8 mouse cellular contexts compared by ENCODE assay signal in genomic region chr7:44309475-44310284, GRCm38 (mm10). TPM values are rescaled to one million over a fixed set of nuclear protein-coding genes. Genes with fewer than 3 reads are reported as not detected.
DNase-seq lines count a peak whose midpoint lies in the region; ATAC-seq and TF ChIP-seq lines count a peak whose summit lies in the region.

TSS of gene Shank1 (plus strand) at chr7:44310253.

- intact Hi-C loops in heart, postnatal 10 days (cut with DNase I): no loop called here
- intact Hi-C loops in gastrocnemius, postnatal 36 days (cut with DNase I): loop anchor here (10.0 kb wide), 1 partner anchor 45 kb away; the partner anchor contains the start of gene Gm15517

- no peak within 1 kb of the TSS for H3K27ac ChIP-seq in heart, embryonic 14.5 days (replicated peaks in 1 of 2; ENCODE audit: control insufficient read depth in 1 of 2, insufficient read depth in 1 of 2, low read depth in 2 of 2, low read length in 2 of 2)
- H3K27ac ChIP-seq in heart, postnatal 0 days (ENCODE audit: low read depth): no peak within 1 kb of the TSS
- no peak within 1 kb of the TSS for H3K27ac ChIP-seq in limb, embryonic 11.5 days (replicated peaks; ENCODE audit: low read depth, low read length)

- TF ChIP-seq EP300 in heart, postnatal 0 days (IDR thresholded peaks at IDR 0.05; ENCODE audit: low read depth): no peak

- H3K9ac ChIP-seq in heart, embryonic 14.5 days (ENCODE audit: low read length): peak within 1 kb of the TSS; percentile 67
- no peak within 1 kb of the TSS for H3K9ac ChIP-seq in heart, postnatal 0 days (replicated peaks; ENCODE audit: low read depth, low read length)
- H3K9ac ChIP-seq in limb, embryonic 11.5 days (ENCODE audit: low read length): peak within 1 kb of the TSS; percentile 45

- peaks cover 69% of the 10 kb centered on the region for H3K27me3 ChIP-seq in heart, embryonic 14.5 days (ENCODE audit: control insufficient read depth, insufficient read depth, low read length)
- H3K27me3 ChIP-seq in heart, postnatal 0 days (ENCODE audit: control insufficient read depth, insufficient read depth, low read length): peaks cover 39% of the 10 kb centered on the region
- peaks cover 16% of the 10 kb centered on the region for H3K27me3 ChIP-seq in limb, embryonic 11.5 days (ENCODE audit: control insufficient read depth, insufficient read depth, low read length)

- peaks cover 3 to 15% of the 10 kb centered on the region in 2 experiments; a peak in 3 of 4 replicates for H3K4me1 ChIP-seq in heart, embryonic 14.5 days (ENCODE audit: control insufficient read depth in 2 of 2, insufficient read depth in 2 of 2, low read length in 2 of 2)
- peaks cover 14% of the 10 kb centered on the region for H3K4me1 ChIP-seq in heart, postnatal 0 days (ENCODE audit: control insufficient read depth, insufficient read depth)
- H3K4me1 ChIP-seq in limb, embryonic 11.5 days (ENCODE audit: control insufficient read depth, insufficient read depth, low read length): peaks cover 13% of the 10 kb centered on the region

- ATAC-seq in heart, embryonic 14.5 days (ENCODE audit: insufficient number of reproducible peaks, insufficient read depth, low FRiP score, low read depth): no peak
- ATAC-seq in heart, postnatal 0 days (ENCODE audit: insufficient read depth, low read depth): no peak
- ATAC-seq in limb, embryonic 11.5 days (ENCODE audit: insufficient number of reproducible peaks, low FRiP score, low TSS enrichment, low read depth): no peak

- peak within 1 kb of the TSS; percentile 92 for H3K4me2 ChIP-seq in heart, embryonic 14.5 days (ENCODE audit: low read length)
- H3K4me2 ChIP-seq in heart, postnatal 0 days (ENCODE audit: low read depth, low read length): peak within 1 kb of the TSS; percentile 85
- H3K4me2 ChIP-seq in limb, embryonic 11.5 days (ENCODE audit: low read depth, severe bottlenecking): peak within 1 kb of the TSS; percentile 94

- peak within 1 kb of the TSS; percentile 44 for H3K4me3 ChIP-seq in heart, embryonic 14.5 days (ENCODE audit: control insufficient read depth in 1 of 2, insufficient read depth in 1 of 2, low read depth in 1 of 2, low read length in 2 of 2)
- H3K4me3 ChIP-seq in heart, postnatal 0 days (ENCODE audit: low read depth, low read length): peak within 1 kb of the TSS; percentile 39
- H3K4me3 ChIP-seq in limb, embryonic 11.5 days (ENCODE audit: low read depth, low read length): peak within 1 kb of the TSS; percentile 41

- H3K36me3 ChIP-seq in heart, embryonic 14.5 days (ENCODE audit: control insufficient read depth, insufficient read depth, low read length): no peaks in the 10 kb centered on the region
- H3K36me3 ChIP-seq in heart, postnatal 0 days (replicated peaks; ENCODE audit: control insufficient read depth, insufficient read depth, low read length): no peaks in the 10 kb centered on the region
- H3K36me3 ChIP-seq in limb, embryonic 11.5 days (ENCODE audit: control insufficient read depth, insufficient read depth, low read length): no peaks in the 10 kb centered on the region

- no peak for TF ChIP-seq CTCF in heart, postnatal 0 days (IDR thresholded peaks at IDR 0.05; ENCODE audit: low read depth)

- no peak for DNase-seq in heart, postnatal 10 days
- DNase-seq in MN1 (ENCODE audit: low spot score): peak; percentile 15
- no peak for DNase-seq in heart, postnatal 0 days (ENCODE audit: low spot score)
- DNase-seq in limb, embryonic 11.5 days (ENCODE audit: low spot score): no peak
- peak; percentile 34 for DNase-seq in retina, embryonic 14.5 days (ENCODE audit: low spot score)
- DNase-seq in gastrocnemius, postnatal 36 days: no peak
- no peak for DNase-seq in thymus, postnatal 0 days (ENCODE audit: low spot score)

- 17% methylated on average over 14 of the region's 22 CpGs for WGBS in heart, embryonic 14.5 days
- 21% methylated on average over 10 of the region's 22 CpGs for WGBS in heart, postnatal 0 days
- 15% methylated on average over 16 of the region's 22 CpGs for WGBS in limb, embryonic 11.5 days

- H3K9me3 ChIP-seq in heart, embryonic 14.5 days (ENCODE audit: control insufficient read depth, low read length): no peaks in the 10 kb centered on the region
- no peaks in the 10 kb centered on the region for H3K9me3 ChIP-seq in heart, postnatal 0 days (replicated peaks; ENCODE audit: control insufficient read depth, low read length)
- no peaks in the 10 kb centered on the region for H3K9me3 ChIP-seq in limb, embryonic 11.5 days (ENCODE audit: control insufficient read depth, low read length)

RNA-seq across cellular contexts. Expression of gene Shank1, which starts in this region (rescaled TPM):
- polyA plus RNA-seq in heart, embryonic 14.5 days (2014; fragmentation: Nextera tagmentation; extraction: Ambion mirVana): 0.44 and 0.96 TPM in 2 replicates
- 1 to 10 TPM; 1.4 TPM for total RNA-seq in heart, postnatal 10 days (2021)
- total RNA-seq in heart, postnatal 0 days (2014; rRNA removed; ENCODE audit: low replicate concordance): 0.19 and 0.61 TPM in 2 replicates
- 0.33 and 0.36 TPM in 2 replicates for polyA plus RNA-seq in heart, postnatal 0 days (2015; fragmentation: Nextera tagmentation; extraction: Ambion mirVana)
- 0.78 and 0.85 TPM in 2 replicates for polyA plus RNA-seq in limb, embryonic 11.5 days (2014; fragmentation: Nextera tagmentation; extraction: Ambion mirVana)
- under 1 TPM; 0.27 to 0.28 TPM for total RNA-seq in gastrocnemius, postnatal 36 days (2021)
- 0.14 and 0.29 TPM in 2 replicates for polyA plus RNA-seq in thymus, postnatal 0 days (2015; fragmentation: Nextera tagmentation; extraction: Ambion mirVana)

Comparison
In these comparisons a context has a peak if more than half of its experiments do, and no peak if none do; other contexts are left out.
1. DNase-seq: peak in MN1 (single experiment) and retina, embryonic 14.5 days (single experiment); none in heart, postnatal 10 days (0 of 2), heart, postnatal 0 days (single experiment), limb, embryonic 11.5 days (single experiment), gastrocnemius, postnatal 36 days (0 of 2) and thymus, postnatal 0 days (single experiment).
2. Peak in every context shown above with its lines, with median percentiles within 50 percentile points of each other: H3K4me2 ChIP-seq and H3K4me3 ChIP-seq.